Mouse (Mus musculus): Measurements from ENCODE around the gene Gsc2.

Gsc2 gene

DNA sequence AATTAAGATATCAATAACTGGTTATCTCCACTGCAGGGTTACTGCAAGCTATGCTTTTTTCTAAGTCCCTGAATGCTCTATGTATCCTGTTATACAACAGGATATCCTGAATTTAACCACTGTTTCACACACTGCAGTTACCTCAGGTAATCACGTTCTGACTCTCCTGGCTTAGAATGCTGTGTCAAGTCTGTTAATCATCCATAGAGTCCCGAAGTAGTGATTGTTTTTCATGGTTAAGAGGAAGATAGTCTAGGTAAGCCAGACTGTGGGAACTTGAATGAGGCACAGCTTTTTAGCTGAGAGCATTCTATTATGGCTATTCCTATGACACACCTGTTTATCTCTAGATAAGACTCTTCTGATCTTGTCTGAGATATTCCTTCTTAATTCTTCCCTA lies 49.6 kb downstream of the Gsc2 start:
- no peak for DNase-seq (ENCODE audit: low spot score in 2 of 2)

All from frontal cortex, postnatal 36 days (tissue).